Mouse (Mus musculus): Measurements from ENCODE around the gene Fut11. TPM values are rescaled to one million over a fixed set of nuclear protein-coding genes. Genes with fewer than 3 reads are reported as not detected.
A peak's percentile ranks its signal among the peaks of the same experiment; 100 is the strongest.

The Fut11 gene
- polyA plus RNA-seq, 1 experiment = 7.4 TPM

DNA sequence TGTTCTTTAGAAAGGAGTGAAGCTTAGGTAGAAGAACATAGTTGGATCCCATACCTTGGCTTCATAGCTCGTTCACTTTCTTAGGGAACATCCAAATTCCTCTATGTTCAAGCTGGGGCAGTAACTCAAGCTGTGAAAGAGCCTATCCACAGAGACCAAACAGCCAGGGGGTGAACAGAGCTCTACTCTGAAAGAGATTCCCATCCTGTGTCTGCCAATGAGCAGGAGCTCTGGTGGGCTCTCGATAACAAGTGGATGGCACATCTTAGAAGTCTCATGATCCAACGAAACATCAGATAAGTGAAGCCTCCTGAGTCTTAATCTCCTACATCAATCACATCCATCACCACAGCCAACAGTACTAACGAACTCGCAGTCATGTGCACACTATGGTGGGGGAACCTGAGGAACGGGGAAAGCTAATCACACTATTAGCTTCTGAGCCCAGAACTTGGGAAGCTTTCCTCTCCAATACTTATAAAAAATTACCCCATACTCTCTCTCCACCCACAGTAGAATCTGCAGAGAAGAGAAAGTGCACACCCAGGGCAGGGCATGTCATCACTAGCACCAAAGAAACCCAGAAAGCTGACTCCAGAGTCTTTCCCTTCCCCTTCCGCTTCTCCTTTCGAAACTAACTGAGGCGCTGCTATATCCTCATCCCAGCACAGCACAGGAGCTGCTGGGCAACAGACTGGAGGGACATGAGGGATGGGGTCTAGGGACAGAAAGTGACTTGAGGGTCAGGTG is 36.3 kb downstream of the Fut11 start:
- TF ChIP-seq GATA1 (IDR thresholded peaks at IDR 0.05; ENCODE audit: low read length) = peak; percentile 36

DNA sequence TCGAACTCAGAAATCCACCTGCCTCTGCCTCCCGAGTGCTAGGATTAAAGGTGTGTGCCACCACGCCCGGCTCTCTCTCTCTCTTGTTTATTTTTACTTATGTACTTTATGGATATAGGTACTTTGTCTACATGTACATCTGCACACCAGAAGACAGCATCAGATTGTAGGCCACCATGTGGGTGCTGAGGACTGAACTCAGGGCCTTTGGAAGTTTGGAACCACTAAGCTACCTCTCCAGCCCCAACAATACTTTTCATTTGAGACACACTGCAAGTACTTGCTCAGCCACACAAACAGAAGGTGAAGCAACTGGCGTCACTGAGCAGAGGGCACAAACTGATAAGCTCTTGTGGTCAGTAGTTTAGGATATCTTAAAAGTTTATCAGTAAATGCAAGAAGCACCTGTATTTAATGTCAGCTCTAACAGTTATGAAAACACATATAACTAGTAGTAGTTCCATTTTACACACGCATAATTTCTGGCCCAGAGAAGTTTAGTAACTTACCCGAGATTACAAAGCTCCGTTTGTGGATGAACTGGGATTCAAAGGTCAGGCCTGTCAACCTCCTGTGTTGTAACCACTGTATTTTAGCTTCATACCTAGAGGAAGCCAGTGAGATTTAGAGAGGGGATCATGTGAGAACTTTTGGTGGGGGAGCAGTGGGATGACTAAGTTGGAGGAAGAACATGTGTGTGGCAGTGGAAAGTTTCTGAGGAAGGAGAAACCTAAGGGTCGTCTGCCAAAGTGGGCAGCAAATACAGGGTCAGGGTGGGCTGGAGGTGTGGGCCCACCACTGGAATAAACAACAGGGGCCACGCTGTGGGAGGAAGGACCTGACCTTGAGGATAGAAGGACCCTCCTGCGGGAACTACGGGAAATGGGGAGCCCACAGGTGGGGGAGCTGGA is 38.5 kb downstream of the Fut11 start:
- peak; percentile 91 for TF ChIP-seq GATA1 (IDR thresholded peaks at IDR 0.05; ENCODE audit: low read length)

DNA sequence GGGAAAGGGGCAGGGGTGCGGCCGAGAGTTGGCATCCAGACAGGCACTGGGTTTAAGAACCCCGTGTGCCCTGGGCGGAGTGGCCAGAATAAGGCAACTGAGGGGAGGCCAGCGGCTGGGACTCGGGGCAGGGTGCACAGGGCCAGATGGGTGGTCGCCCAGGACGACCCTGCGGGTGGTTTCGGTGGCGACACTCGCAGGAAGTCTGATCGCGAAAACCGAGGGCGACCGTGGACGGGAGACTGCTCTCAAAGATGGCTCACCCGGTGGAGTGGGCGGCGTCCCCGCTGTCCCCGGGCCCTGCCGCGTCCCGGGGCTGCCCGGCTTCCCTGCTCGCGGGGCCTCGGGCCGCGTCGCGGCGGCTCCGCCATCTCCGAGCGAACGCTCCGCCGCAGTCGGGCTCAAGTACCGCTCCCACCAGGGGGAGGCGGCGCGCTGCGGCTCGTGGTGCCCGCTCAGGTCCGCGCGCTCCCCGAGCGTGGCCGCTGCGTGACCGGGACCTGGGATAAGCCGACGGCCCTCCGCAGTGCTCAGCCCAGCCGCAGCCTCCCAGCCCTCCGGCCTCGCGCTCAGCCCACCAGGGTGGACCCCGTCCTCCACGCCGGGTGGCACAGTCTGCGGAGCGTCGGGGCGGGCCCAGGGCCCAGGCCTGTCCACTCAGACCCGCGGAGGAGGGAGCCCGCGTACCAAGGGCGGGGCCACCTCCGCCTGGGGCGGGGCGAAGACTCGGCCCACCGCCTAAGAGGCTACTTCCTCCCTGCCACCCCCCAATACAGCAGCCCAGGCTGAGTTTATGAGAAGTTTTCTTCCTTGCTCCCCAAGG is 39.4 kb downstream of the Fut11 start, which contains the start of gene Ndst2:
Gene Ndst2 (minus strand): TSS at position 611 of the 823 bp plus-strand sequence.
- TF ChIP-seq GATA1 (IDR thresholded peaks at IDR 0.05; ENCODE audit: low read length) = no peak

- TF ChIP-seq GATA1 (IDR thresholded peaks at IDR 0.05; ENCODE audit: low read length) = no peak
These were observed 40.3 kb downstream of the Fut11 start for GRCm38 (mm10) chr14:20735052-20735451.

DNA sequence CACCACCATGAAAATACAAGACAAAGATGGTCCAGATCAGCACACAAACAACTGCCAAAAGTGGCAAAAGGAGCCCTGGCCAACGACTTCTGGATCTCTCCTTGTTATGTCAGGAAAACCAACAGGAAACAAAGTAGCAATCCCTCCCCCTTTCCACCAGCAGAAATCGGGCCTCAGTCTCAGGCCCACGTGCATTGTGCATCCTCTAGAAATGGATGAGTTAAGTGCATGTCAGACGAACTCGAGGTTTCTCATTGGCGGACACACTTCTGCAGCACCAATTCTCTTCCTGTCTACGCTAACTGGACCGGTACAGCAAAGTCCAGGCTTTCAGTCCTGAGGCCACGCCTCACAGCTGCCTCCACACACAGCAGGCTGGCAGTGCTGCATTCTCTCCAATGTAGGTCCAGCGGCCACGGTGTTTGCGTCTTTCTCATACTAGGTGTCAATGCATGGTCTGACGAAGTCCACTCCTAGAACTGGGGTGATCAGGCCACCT is 41.2 kb downstream of the Fut11 start:
- no peak for TF ChIP-seq GATA1 (IDR thresholded peaks at IDR 0.05; ENCODE audit: low read length)

DNA sequence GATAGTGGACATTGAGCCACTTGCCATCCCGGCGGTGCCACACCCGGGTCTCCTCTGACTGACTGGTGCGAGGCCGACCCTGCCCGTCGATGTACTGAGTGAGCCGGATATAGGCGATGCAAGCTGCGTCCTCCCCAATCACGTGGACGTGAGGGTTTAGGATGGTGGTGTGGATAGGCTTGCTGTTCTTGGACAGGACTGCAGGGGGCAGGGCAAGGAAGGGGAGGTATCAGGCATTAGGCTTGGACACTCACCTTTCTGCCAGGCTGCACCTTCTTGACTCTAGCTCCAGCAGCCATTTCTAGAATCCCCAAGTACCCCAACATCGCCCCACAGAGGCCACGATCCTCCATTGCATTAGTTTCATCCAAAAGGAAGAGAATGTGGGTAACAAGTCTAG is 42.5 kb downstream of the Fut11 start:
- no peak for TF ChIP-seq GATA1 (IDR thresholded peaks at IDR 0.05; ENCODE audit: low read length)

GRCm38 (mm10) chr14:20738511-20738910 is 43.7 kb downstream of the Fut11 start:
- TF ChIP-seq GATA1 (IDR thresholded peaks at IDR 0.05; ENCODE audit: low read length) = no peak

- no peak for TF ChIP-seq GATA1 (IDR thresholded peaks at IDR 0.05; ENCODE audit: low read length)
These were observed 46.5 kb downstream of the Fut11 start for GRCm38 (mm10) chr14:20741301-20741700.

GRCm38 (mm10) chr14:20743614-20744013 is 48.8 kb downstream of the Fut11 start:
- no peak for TF ChIP-seq GATA1 (IDR thresholded peaks at IDR 0.05; ENCODE audit: low read length)

GRCm38 (mm10) chr14:20746935-20747334 is 52.2 kb downstream of the Fut11 start:
- no peak for TF ChIP-seq GATA1 (IDR thresholded peaks at IDR 0.05; ENCODE audit: low read length)

DNA sequence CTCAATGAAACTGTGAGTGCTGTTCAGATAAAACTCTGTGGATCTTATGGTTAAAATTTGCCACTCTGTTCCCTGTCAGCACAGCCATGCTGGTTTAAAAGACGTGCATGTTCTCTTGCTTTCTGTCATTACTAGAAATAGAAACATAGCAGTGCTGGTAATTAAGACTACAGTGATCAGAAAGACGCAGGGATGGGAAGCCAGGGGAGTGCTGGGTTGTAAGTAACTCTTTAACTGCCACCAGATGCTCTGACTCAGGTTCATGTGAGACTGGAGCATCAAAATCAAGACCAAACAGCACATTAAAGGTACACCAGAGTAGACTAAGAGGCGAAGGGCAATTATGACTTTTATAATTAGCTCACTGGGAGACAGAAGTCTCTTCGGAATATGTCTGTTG is 53.6 kb downstream of the Fut11 start:
- no peak for TF ChIP-seq GATA1 (IDR thresholded peaks at IDR 0.05; ENCODE audit: low read length)

- TF ChIP-seq GATA1 (IDR thresholded peaks at IDR 0.05; ENCODE audit: low read length) = no peak
These were observed 54.8 kb downstream of the Fut11 start for GRCm38 (mm10) chr14:20749494-20750051.

DNA sequence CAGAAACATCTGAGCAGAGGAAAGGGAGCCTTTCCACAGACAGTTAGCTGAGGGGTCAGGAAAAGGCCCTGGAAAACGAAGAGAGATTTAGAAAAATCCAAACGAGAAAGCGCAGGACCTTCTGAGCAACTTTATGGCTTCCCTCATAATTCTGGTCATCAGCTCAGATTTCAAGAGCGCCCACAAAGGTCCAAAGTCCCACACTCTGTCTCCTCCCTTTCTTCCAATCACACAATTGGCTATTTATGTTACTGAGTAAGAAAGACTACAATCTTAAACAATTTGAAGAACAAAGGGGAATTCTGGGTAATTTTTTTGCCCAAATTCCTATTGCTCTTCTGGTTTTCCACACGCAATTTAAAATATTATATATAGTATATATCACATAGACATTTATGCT is 55.7 kb downstream of the Fut11 start:
- no peak for TF ChIP-seq GATA1 (IDR thresholded peaks at IDR 0.05; ENCODE audit: low read length)

Other genes with a start within 250 kb of the Fut11 start
- not detected in 2 replicates for gene Cfap70, start 242.7 kb upstream of the Fut11 start, polyA plus RNA-seq (2012)
- gene Anxa7, start 214.8 kb upstream of the Fut11 start, polyA plus RNA-seq (2012) = 26.6 and 28.3 TPM in 2 replicates
- 0.09 TPM in 1 of 2 replicates, not detected in the other for gene Mss51, start 198.1 kb upstream of the Fut11 start, polyA plus RNA-seq (2012)
- gene Ppp3cb, start 148.4 kb upstream of the Fut11 start, polyA plus RNA-seq (2012) = 3.4 and 4.0 TPM in 2 replicates
- 0.43 and 0.71 TPM in 2 replicates for gene Usp54, start 53.9 kb upstream of the Fut11 start, polyA plus RNA-seq (2012)
- not detected in 2 replicates for gene Myoz1, start 38.4 kb upstream of the Fut11 start, polyA plus RNA-seq (2012)
- gene Synpo2l, start 26.6 kb upstream of the Fut11 start, polyA plus RNA-seq (2012) = 0.08 TPM in 2 replicates
- gene Sec24c, start 20.7 kb upstream of the Fut11 start, polyA plus RNA-seq (2012) = 247 and 266 TPM in 2 replicates
- gene Chchd1, start 8.0 kb downstream of the Fut11 start, polyA plus RNA-seq (2012) = 6.5 and 8.0 TPM in 2 replicates
- 35.2 and 38.9 TPM in 2 replicates for gene Zswim8, start 12.6 kb downstream of the Fut11 start, polyA plus RNA-seq (2012)
- 67.8 and 82.6 TPM in 2 replicates for gene Ndst2, start 39.6 kb downstream of the Fut11 start, polyA plus RNA-seq (2012)
- gene Camk2g, start 99.1 kb downstream of the Fut11 start, polyA plus RNA-seq (2012) = 26.8 and 38.6 TPM in 2 replicates
- gene Plau, start 141.7 kb downstream of the Fut11 start, polyA plus RNA-seq (2012) = not detected in 2 replicates
- 14.2 and 49.7 TPM in 2 replicates for gene Vcl, start 234.4 kb downstream of the Fut11 start, polyA plus RNA-seq (2012)